Mouse (Mus musculus): ENCODE results near the gene Rhof. TPM values are rescaled to one million over a fixed set of nuclear protein-coding genes. Genes with fewer than 3 reads are reported as not detected.

Rhof gene
- polyA plus RNA-seq, 1 experiment: 1.6 TPM

DNA sequence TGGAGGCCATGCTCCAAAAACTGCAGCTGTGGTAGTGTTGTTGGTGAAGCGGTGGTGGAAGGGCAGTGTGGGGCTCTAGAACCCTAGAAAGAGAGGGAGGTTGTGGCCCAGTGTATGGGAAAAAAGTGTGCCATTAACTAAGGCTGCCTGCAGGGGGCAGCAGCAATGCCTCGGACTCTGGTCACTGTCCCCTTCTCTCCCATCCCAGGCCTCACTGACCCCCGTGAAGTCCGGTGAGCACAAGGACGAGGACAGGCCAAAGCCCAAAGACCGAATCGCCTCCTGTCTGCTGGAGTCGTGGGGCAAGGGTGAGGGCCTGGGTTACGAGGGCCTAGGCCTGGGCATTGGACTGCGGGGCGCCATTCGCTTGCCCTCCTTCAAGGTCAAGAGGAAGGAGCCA is 24.3 kb upstream of the Rhof start:
- no peak overlapping the region for H3ac ChIP-seq (ENCODE audit: control insufficient read depth, insufficient read length)
- no peaks in the 10 kb centered on the region for H3K79me2 ChIP-seq (ENCODE audit: control insufficient read depth, insufficient read depth)
- peaks cover 25% of the 10 kb centered on the region for H3K36me3 ChIP-seq (ENCODE audit: control insufficient read depth, insufficient read depth)
- no peak overlapping the region for H3K4me3 ChIP-seq
- no peak overlapping the region for H3K4me2 ChIP-seq (ENCODE audit: low read depth)
- H3K27me3 ChIP-seq (ENCODE audit: control insufficient read depth, insufficient read depth, insufficient read length): no peaks in the 10 kb centered on the region
- TF ChIP-seq SRF (IDR thresholded peaks at IDR 0.05; ENCODE audit: control insufficient read depth, insufficient read length, low read depth): no peak
- TF ChIP-seq E2F4 (IDR thresholded peaks at IDR 0.05; ENCODE audit: insufficient read depth): no peak
- TF ChIP-seq POLR2AphosphoS2 (IDR thresholded peaks at IDR 0.05; ENCODE audit: insufficient read length, low read depth): no peak

DNA sequence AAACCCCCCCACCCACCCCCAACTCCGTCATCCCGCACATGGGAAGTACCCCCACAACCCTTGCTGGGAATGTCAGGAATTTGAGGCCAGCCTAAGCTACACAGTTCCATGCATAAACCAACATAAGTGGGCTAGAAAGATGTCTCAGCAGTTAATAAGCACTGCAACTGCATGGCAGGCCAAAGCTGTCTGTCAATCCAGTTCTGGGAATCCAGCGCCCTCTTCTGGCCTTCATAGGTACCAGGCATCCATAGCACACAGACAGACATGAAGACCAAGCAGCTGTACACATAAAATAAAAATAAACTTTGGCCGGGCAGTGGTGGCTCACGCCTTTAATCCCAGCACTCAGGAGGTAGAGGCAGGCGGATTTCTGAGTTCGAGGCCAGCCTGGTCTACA is 22.9 kb upstream of the Rhof start:
- no peak overlapping the region for H3ac ChIP-seq (ENCODE audit: control insufficient read depth, insufficient read length)
- TF ChIP-seq USF1 (IDR thresholded peaks at IDR 0.05; ENCODE audit: low read depth) (no peak), MYOG (IDR thresholded peaks at IDR 0.05; ENCODE audit: control insufficient read depth in 1 of 3, insufficient read depth in 1 of 3, insufficient read length in 2 of 3, low read depth in 2 of 3) (peak in 1 of 3 experiments; percentile 32)
- peaks cover 12% of the 10 kb centered on the region for H3K79me2 ChIP-seq (ENCODE audit: control insufficient read depth, insufficient read depth)
- no peak overlapping the region for H3K4me3 ChIP-seq
- H3K36me3 ChIP-seq (ENCODE audit: control insufficient read depth, insufficient read depth): peaks cover 19% of the 10 kb centered on the region
- no peak overlapping the region for H3K4me2 ChIP-seq (ENCODE audit: low read depth)
- no peaks in the 10 kb centered on the region for H3K27me3 ChIP-seq (ENCODE audit: control insufficient read depth, insufficient read depth, insufficient read length)

DNA sequence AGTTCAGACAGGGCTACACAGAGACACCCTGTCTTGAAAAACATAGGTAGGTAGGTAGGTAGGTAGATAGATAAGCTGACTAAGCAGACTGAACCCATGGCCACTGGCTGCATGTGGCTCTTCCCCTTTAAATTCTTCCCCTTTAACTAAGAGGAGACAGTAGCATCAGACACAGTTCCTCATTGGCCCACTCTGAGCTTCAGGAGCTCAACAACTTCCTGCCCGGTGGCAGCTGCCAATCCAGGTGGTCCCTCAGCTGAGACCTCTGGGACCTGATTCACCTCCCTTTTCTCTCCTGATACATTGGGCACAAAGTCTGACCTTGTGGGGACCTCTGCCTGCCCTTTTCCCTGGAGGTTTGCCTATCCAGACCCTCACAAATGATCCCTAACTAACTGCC is 20.4 kb upstream of the Rhof start:
- Histone ChIP-seq H3ac (ENCODE audit: control insufficient read depth, insufficient read length) (no peak overlapping the region), H3K27me3 (ENCODE audit: control insufficient read depth, insufficient read depth, insufficient read length) (no peaks in the 10 kb centered on the region), H3K4me2 (ENCODE audit: low read depth) (no peak overlapping the region), H3K36me3 (ENCODE audit: control insufficient read depth, insufficient read depth) (peaks cover 12% of the 10 kb centered on the region), H3K79me2 (ENCODE audit: control insufficient read depth, insufficient read depth) (peaks cover 19% of the 10 kb centered on the region), H3K4me3 (no peak overlapping the region)
- TF ChIP-seq E2F4 (IDR thresholded peaks at IDR 0.05; ENCODE audit: insufficient read depth) (no peak), MYOG (IDR thresholded peaks at IDR 0.05; ENCODE audit: control insufficient read depth in 1 of 3, insufficient read depth in 1 of 3, insufficient read length in 2 of 3, low read depth in 2 of 3) (no peak), USF1 (IDR thresholded peaks at IDR 0.05; ENCODE audit: low read depth) (no peak), SRF (IDR thresholded peaks at IDR 0.05; ENCODE audit: control insufficient read depth, insufficient read length, low read depth) (no peak), TCF12 (IDR thresholded peaks at IDR 0.05; ENCODE audit: insufficient read depth, poor library complexity, severe bottlenecking) (no peak)

DNA sequence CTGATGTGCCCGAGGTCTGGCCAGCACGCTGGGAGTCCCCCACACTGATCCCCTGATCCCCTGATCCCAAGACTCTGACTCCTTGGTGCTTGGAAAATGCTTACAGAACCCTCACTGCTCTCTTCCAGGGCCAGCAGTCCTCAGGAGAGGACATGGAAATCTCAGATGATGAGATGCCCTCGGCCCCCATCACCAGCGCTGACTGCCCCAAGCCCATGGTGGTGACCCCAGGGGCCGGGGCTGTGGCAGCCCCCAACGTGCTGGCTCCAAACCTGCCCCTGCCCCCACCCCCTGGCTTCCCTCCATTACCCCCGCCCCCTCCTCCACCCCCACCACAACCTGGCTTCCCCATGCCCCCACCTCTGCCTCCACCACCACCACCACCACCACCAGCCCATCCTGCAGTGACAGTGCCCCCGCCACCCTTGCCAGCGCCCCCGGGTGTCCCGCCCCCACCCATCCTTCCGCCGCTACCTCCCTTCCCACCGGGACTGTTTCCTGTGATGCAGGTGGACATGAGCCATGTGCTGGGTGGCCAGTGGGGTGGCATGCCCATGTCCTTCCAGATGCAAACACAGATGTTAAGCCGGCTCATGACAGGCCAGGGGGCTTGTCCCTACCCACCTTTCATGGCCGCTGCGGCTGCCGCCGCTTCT is 19.3 kb upstream of the Rhof start:
- Histone ChIP-seq H3ac (ENCODE audit: control insufficient read depth, insufficient read length) (no peak overlapping the region), H3K4me3 (no peak overlapping the region), H3K36me3 (ENCODE audit: control insufficient read depth, insufficient read depth) (peaks cover 12% of the 10 kb centered on the region), H3K27me3 (ENCODE audit: control insufficient read depth, insufficient read depth, insufficient read length) (no peaks in the 10 kb centered on the region), H3K79me2 (ENCODE audit: control insufficient read depth, insufficient read depth) (peaks cover 19% of the 10 kb centered on the region), H3K4me2 (ENCODE audit: low read depth) (no peak overlapping the region)
- TF ChIP-seq POLR2A (IDR thresholded peaks at IDR 0.05; ENCODE audit: insufficient read length, low read depth): no peak
- TF ChIP-seq TCF3 (IDR thresholded peaks at IDR 0.05; ENCODE audit: insufficient read length, low read depth): no peak
- TF ChIP-seq SRF (IDR thresholded peaks at IDR 0.05; ENCODE audit: control insufficient read depth, insufficient read length, low read depth): no peak
- TF ChIP-seq TCF12 (IDR thresholded peaks at IDR 0.05; ENCODE audit: insufficient read depth, poor library complexity, severe bottlenecking): no peak

DNA sequence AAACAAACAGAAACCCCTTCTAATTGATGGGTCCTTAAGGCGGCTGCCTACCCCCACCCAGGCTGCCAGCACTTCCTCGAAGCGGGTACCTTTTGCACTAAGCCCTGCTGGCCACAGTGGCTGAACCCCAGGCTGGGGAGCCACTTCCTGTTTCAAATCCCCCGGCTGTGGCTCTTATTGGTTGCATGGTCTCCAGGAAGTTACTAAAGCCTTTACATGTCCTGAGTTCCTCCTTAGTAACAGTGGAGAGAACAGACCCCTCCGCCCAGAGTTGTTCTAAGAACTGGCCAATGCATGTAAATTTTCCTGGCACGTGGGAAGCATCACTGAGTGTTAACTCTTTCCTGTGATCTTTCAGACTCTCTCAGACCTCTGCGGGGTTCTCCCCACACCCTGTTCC is 18.6 kb upstream of the Rhof start:
- Histone ChIP-seq H3K4me3 (no peak overlapping the region), H3K79me2 (ENCODE audit: control insufficient read depth, insufficient read depth) (peaks cover 19% of the 10 kb centered on the region)
- TF ChIP-seq POLR2AphosphoS2 (IDR thresholded peaks at IDR 0.05; ENCODE audit: insufficient read length, low read depth) (no peak), SRF (IDR thresholded peaks at IDR 0.05; ENCODE audit: control insufficient read depth, insufficient read length, low read depth) (no peak)

DNA sequence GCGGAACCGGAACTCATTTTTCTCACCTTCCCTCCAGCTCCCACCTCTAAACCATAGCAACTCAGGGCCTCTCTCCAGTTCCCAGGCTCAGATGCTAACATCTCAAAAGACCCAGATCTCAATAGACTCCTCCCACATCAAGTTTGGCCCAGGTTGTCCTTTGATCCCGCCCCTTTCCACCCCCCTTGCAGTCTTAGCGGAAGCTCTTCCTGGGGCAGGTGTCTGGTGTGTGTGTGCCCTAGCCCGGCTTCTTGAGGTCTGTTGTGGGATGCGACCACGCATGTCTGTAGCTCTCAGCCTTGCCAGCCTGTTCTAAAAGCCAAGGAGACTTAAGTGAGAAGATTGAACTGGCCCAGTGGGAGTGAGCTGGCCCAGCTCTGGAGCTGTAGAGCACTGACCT is 18.1 kb upstream of the Rhof start:
- peak overlapping the region; percentile 69 for H3K4me2 ChIP-seq (ENCODE audit: low read depth)
- peaks cover 12% of the 10 kb centered on the region for H3K36me3 ChIP-seq (ENCODE audit: control insufficient read depth, insufficient read depth)
- no peaks in the 10 kb centered on the region for H3K27me3 ChIP-seq (ENCODE audit: control insufficient read depth, insufficient read depth, insufficient read length)
- H3K4me3 ChIP-seq: peak overlapping the region; percentile 10
- no peak overlapping the region for H3ac ChIP-seq (ENCODE audit: control insufficient read depth, insufficient read length)
- no peak for TF ChIP-seq MYOG (IDR thresholded peaks at IDR 0.05; ENCODE audit: control insufficient read depth in 1 of 3, insufficient read depth in 1 of 3, insufficient read length in 2 of 3, low read depth in 2 of 3)
- peaks cover 19% of the 10 kb centered on the region for H3K79me2 ChIP-seq (ENCODE audit: control insufficient read depth, insufficient read depth)

More for the DNA sequence above, 18.6 kb upstream of the Rhof start:
- Histone ChIP-seq H3K36me3 (ENCODE audit: control insufficient read depth, insufficient read depth) (peaks cover 12% of the 10 kb centered on the region), H3ac (ENCODE audit: control insufficient read depth, insufficient read length) (no peak overlapping the region), H3K4me2 (ENCODE audit: low read depth) (no peak overlapping the region), H3K27me3 (ENCODE audit: control insufficient read depth, insufficient read depth, insufficient read length) (no peaks in the 10 kb centered on the region)

Data from myocyte (in vitro differentiated cells).